Mouse (Mus musculus): ENCODE results near the gene Vwa1. TPM values are rescaled to one million over a fixed set of nuclear protein-coding genes. Genes with fewer than 3 reads are reported as not detected.

Vwa1 gene
- polyA plus RNA-seq (2012; ENCODE audit: low replicate concordance): 0.28 and 1.3 TPM in 2 replicates

GRCm38 (mm10) chr4:155774280-155774754, at the start of gene Vwa1:
Gene Vwa1 (minus strand): TSS chr4:155774698.

DNA sequence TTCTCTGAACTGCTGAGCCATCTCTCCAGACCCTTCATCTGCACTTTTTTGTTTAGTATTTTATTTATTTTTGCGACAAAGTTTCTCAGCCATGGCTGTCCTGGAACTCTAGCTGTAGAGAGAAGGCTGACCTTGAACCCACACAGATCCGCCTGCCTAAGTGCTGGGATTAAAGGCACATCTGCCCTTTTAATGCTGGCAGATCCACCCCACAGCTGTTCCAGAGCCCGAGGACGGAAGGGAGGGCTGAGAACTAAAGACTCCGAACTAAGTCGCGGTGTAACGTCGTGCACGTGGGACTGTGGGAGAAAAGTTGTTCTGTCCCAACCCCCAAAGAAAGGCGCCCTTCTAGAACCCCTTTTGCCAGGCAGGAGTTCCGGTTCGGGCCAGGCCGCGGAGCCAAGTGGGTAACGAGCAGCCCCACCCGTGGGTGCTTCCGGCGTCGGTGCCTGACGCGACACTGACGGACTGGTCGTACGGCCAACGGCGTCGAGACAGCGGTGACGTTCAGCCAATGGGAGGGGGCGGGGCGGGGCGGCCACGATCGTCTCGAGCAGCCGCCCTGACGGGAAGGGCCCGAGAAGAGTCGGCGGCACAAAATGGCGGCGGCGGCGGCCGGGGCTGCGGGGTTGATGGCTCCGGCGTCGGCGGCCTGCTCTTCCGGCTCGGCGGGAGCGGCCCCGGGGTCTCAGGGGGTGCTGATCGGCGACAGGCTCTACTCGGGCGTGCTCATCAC, 37.6 kb upstream of the Vwa1 start, which contains the start of gene Ccnl2:
Gene Ccnl2 (plus strand): TSS at position 561 of the 736 bp plus-strand sequence.

GRCm38 (mm10) chr4:155802741-155803339, 28.3 kb upstream of the Vwa1 start, which contains the start of gene Mrpl20:
Gene Mrpl20 (plus strand): TSS chr4:155802878.

DNA sequence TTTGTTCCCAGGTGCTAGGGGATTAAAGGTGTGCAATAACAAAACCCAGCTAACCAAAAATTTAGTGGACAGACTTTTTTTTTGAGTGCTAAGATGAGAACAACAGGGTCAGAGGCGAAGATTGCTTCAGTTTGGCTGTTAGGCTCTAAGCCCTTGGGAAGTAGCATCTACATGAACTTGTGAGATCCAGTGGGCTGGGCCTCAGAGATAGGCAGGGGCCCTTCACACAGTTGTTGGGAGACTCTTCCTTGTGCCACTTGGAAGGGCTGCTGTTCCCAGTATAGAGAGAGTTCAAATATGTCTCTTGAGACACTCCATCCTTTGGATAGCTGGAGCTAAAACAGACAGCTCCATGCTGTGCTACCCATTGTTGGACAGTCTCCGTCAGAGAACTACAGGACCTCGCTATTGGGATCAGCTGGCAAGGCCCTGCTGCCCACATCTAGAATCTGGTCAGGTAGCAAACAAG, 15.6 kb upstream of the Vwa1 start, which contains the start of gene Ankrd65:
Gene Ankrd65 (plus strand): TSS at position 419 of the 469 bp plus-strand sequence.

GRCm38 (mm10) chr4:155785819-155786218, 11.3 kb upstream of the Vwa1 start, which contains the start of gene Tmem88b:
Gene Tmem88b (minus strand): TSS chr4:155785874.

GRCm38 (mm10) chr4:155760613-155761355, 13.7 kb downstream of the Vwa1 start, which contains the start of gene Atad3a:
Gene Atad3a (minus strand): TSS chr4:155761093.

GRCm38 (mm10) chr4:155734350-155734941, 40.1 kb downstream of the Vwa1 start, which contains the start of gene Tmem240:
Gene Tmem240 (plus strand): TSS chr4:155734800.

Other genes starting within 250 kb of the Vwa1 start
- 91.7 and 105 TPM in 2 replicates for gene Nadk, start 212.3 kb downstream of the Vwa1 start, polyA plus RNA-seq (2012; ENCODE audit: low replicate concordance)
- 2.0 and 2.4 TPM in 2 replicates for gene Slc35e2, start 173.3 kb downstream of the Vwa1 start, polyA plus RNA-seq (2012; ENCODE audit: low replicate concordance)
- 86.9 and 98.8 TPM in 2 replicates for gene Cdk11b, start 149.8 kb downstream of the Vwa1 start, polyA plus RNA-seq (2012; ENCODE audit: low replicate concordance)
- gene Gm10563, start 129.3 kb downstream of the Vwa1 start, polyA plus RNA-seq (2012; ENCODE audit: low replicate concordance): not detected in 2 replicates
- gene Mmp23, start 121.3 kb downstream of the Vwa1 start, polyA plus RNA-seq (2012; ENCODE audit: low replicate concordance): 1.5 and 2.2 TPM in 2 replicates
- 38.8 and 73.8 TPM in 2 replicates for gene Mib2, start 105.5 kb downstream of the Vwa1 start, polyA plus RNA-seq (2012; ENCODE audit: low replicate concordance)
- gene Fndc10, start 80.4 kb downstream of the Vwa1 start, polyA plus RNA-seq (2012; ENCODE audit: low replicate concordance): 9.1 and 13.0 TPM in 2 replicates
- 37.5 and 73.4 TPM in 2 replicates for gene Ssu72, start 69.9 kb downstream of the Vwa1 start, polyA plus RNA-seq (2012; ENCODE audit: low replicate concordance)
- gene Tmem240, start 39.9 kb downstream of the Vwa1 start, polyA plus RNA-seq (2012; ENCODE audit: low replicate concordance): 0.86 and 1.6 TPM in 2 replicates
- 22.2 and 23.8 TPM in 2 replicates for gene Atad3a, start 13.6 kb downstream of the Vwa1 start, polyA plus RNA-seq (2012; ENCODE audit: low replicate concordance)
- gene Tmem88b, start 11.2 kb upstream of the Vwa1 start, polyA plus RNA-seq (2012; ENCODE audit: low replicate concordance): 0.06 TPM in 1 of 2 replicates, not detected in the other
- gene Ankrd65, start 15.7 kb upstream of the Vwa1 start, polyA plus RNA-seq (2012; ENCODE audit: low replicate concordance): 0.10 TPM in 1 of 2 replicates, not detected in the other
- gene Mrpl20, start 28.2 kb upstream of the Vwa1 start, polyA plus RNA-seq (2012; ENCODE audit: low replicate concordance): 6.3 and 19.8 TPM in 2 replicates
- 56.5 and 59.9 TPM in 2 replicates for gene Ccnl2, start 37.8 kb upstream of the Vwa1 start, polyA plus RNA-seq (2012; ENCODE audit: low replicate concordance)
- gene Aurkaip1, start 56.6 kb upstream of the Vwa1 start, polyA plus RNA-seq (2012; ENCODE audit: low replicate concordance): 177 and 209 TPM in 2 replicates
- 2.6 and 5.3 TPM in 2 replicates for gene Mxra8, start 65.0 kb upstream of the Vwa1 start, polyA plus RNA-seq (2012; ENCODE audit: low replicate concordance)
- 89.3 and 201 TPM in 2 replicates for gene Dvl1, start 72.7 kb upstream of the Vwa1 start, polyA plus RNA-seq (2012; ENCODE audit: low replicate concordance)
- gene Tas1r3, start 88.7 kb upstream of the Vwa1 start, polyA plus RNA-seq (2012; ENCODE audit: low replicate concordance): 0.25 and 0.37 TPM in 2 replicates
- gene Cptp, start 94.7 kb upstream of the Vwa1 start, polyA plus RNA-seq (2012; ENCODE audit: low replicate concordance): 1.6 and 4.5 TPM in 2 replicates
- gene Ints11, start 94.8 kb upstream of the Vwa1 start, polyA plus RNA-seq (2012; ENCODE audit: low replicate concordance): 13.3 and 23.2 TPM in 2 replicates
- 79.0 and 302 TPM in 2 replicates for gene Pusl1, start 117.1 kb upstream of the Vwa1 start, polyA plus RNA-seq (2012; ENCODE audit: low replicate concordance)
- 30.5 and 52.0 TPM in 2 replicates for gene Acap3, start 117.1 kb upstream of the Vwa1 start, polyA plus RNA-seq (2012; ENCODE audit: low replicate concordance)
- 43.7 and 73.5 TPM in 2 replicates for gene Ube2j2, start 169.1 kb upstream of the Vwa1 start, polyA plus RNA-seq (2012; ENCODE audit: low replicate concordance)
- 28.3 and 36.5 TPM in 2 replicates for gene C1qtnf12, start 187.6 kb upstream of the Vwa1 start, polyA plus RNA-seq (2012; ENCODE audit: low replicate concordance)
- 2.3 and 3.4 TPM in 2 replicates for gene B3galt6, start 218.0 kb upstream of the Vwa1 start, polyA plus RNA-seq (2012; ENCODE audit: low replicate concordance)
- gene Sdf4, start 218.2 kb upstream of the Vwa1 start, polyA plus RNA-seq (2012; ENCODE audit: low replicate concordance): 64.0 and 98.8 TPM in 2 replicates
- 10.9 and 18.7 TPM in 2 replicates for gene Tnfrsf4, start 239.1 kb upstream of the Vwa1 start, polyA plus RNA-seq (2012; ENCODE audit: low replicate concordance)